Mouse (Mus musculus) gastrocnemius, adult 18-20 months (tissue): ENCODE data around the gene Fndc7. TPM values are rescaled to one million over a fixed set of nuclear protein-coding genes. Genes with fewer than 3 reads are reported as not detected.
"Not testable (repeated sequence)": the region's sequence is repeated elsewhere in the genome, so short reads cannot be mapped to it uniquely, and the experiment has no call there.

Experiments used
- DNase-seq: peaks from one replicate; pipeline ENCODE4 v3.0.0; 2021; ENCODE audit warnings: low spot score
- total RNA-seq, 2 experiments: library from RNA; stranded (reverse); gene quantifications; 2 replicates each; pipeline ENCODE4 v1.2.3; 2021

Fndc7 gene
- total RNA-seq, 2 experiments from 2014 or later: not detected

DNA sequence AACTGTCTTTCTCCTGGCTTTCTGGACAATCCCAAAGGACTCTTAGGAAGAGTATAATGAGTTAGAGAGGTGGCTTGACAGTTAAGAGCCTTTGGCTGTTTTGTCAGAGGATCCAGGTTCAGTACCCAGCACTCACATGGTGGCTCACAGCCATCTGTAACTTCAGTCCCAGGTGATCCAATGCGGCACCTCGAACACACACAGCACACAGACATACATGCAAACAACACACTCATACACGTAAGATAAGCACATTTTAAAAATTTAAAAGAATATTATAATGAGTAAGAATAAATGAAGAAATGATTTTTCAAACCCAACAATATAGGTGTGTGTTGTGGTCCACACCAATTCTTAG, 2.2 kb downstream of the Fndc7 start:
- DNase-seq: no peak

DNA sequence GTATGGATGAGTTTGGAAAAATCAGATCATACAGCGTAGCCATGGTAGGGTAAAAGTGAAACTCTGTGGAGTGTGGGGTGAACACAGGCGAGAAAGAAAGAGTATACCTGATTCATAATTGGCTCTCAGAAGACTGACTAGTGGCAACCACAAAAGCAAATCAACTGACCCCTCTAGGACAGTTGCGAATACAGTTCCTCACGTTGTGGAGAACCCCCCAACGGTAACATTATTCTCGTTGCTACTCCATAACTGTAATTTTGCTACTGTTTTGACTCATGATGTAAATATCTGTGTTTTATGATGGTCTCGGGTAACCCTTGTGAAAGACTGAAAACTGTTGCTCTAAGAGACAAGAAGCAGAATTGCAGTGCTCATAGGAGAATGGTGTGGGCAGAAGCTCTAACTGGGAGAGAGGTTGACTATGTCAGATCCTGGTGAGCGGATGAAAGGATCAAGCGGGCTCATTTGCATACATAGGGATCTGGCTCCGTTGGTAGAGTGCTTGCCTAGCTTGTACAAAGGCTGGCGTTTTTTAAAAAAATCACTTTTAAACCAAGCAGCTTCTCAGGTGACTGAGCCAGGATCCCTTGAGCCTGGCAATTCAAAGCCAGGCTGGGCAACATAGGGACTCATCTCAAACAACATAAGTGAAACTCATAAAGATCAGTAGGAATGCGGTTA, 2.7 kb downstream of the Fndc7 start:
- DNase-seq: no peak

DNA sequence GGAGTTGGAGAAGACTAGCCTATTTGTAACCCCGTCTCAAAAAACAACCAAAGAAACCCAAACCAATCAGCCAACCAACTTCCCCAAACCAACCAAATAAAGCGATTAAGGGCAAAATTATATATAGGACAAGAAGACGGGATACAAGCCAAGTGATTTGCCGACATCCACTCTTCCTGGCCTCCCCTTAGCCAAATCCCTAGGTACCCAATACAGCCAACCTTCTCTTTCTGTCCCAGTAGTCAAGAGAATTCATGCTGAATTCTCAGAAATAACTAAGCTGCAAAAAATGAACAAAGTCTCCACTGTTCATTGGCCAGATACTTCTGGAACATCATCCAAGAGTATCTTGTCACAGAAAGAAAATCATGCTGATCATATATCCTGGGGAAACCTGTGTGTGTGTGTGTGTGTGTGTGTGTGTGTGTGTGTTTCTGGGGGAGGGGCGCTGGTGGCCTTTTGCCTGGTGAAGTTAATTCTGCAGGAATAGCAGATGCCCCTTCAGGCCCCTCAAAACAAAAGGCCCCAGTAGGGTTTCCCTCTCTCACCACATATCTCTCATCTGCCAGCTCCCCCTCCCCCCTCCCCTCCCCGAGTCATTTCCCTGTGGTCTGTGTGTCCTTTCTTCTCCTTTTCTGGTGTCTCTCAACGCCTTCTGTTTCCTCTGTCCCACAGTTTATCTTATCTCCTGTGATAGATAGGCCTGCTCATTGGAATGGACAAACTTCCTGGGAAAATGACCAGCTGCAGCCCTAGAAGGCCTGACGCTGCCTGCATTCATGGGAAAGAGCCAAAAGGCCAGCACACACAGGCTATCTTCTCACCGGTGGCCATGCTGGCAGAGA, 3.9 kb downstream of the Fndc7 start:
- no peak for DNase-seq

DNA sequence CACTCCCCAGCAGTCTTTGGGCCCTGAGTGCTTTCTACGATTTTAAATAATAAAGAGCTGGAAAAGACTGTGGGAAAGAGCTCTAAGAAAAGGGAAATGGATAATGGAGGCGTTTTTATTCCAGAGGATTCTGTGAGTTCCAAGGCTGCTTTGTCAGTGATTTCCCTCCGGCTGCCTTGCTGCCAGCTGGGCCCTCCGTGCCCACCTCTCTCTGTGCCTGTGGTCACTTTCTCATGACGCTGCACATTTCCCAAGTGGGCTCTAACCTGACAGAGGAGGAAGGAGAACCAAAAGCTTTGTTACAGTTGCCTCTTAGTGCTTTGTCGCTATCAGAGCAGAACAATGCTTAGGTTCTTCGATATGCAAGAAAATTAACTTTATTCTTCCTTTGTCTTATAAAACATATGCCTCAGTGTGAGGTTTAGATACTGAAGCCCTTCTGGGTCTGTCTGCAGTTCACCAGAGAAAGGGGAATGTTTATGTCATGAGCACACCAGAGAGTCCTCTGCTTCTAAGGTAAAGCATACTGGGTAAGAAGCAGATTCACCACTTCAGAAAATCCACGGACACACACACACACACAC, 5.0 kb downstream of the Fndc7 start:
- DNase-seq: no peak

DNA sequence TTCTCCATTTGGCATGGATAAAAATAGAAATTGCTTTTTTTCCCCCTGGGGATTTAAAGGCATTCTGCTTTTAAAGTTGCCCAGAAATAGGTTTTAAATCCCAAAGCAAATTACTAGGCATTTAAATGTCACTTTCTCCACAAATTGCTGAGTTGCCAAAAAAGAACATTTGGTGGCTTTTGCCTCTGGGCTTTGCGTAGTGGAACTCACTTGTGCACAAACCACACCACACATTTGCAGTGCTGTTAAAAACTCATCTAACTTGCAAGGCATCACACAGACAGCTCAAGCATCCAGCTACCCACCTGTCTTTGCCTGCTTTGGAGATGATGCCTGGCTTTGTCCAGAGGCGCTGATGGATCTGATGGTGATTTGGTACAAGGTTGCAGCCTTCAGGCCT, 6.7 kb downstream of the Fndc7 start:
- DNase-seq: no peak

DNA sequence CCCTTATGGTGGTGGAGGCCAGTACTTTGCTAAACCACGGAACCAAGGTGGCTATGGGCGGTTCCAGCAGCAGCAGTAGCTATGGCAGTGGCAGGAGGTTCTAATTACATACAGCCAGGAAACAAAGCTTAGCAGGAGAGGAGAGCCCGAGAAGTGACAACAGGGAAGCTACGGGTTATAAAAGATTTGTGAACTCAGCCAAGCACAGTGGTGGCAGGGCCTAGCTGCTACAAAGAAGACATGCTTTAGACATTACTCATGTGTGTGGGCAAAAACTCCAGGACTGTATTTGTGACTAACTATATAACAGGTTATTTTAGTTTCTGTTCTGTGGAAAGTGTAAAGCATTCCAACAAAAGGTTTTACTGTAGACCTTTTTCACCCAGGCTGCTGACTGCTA, 7.9 kb downstream of the Fndc7 start:
- DNase-seq: not testable (repeated sequence)

DNA sequence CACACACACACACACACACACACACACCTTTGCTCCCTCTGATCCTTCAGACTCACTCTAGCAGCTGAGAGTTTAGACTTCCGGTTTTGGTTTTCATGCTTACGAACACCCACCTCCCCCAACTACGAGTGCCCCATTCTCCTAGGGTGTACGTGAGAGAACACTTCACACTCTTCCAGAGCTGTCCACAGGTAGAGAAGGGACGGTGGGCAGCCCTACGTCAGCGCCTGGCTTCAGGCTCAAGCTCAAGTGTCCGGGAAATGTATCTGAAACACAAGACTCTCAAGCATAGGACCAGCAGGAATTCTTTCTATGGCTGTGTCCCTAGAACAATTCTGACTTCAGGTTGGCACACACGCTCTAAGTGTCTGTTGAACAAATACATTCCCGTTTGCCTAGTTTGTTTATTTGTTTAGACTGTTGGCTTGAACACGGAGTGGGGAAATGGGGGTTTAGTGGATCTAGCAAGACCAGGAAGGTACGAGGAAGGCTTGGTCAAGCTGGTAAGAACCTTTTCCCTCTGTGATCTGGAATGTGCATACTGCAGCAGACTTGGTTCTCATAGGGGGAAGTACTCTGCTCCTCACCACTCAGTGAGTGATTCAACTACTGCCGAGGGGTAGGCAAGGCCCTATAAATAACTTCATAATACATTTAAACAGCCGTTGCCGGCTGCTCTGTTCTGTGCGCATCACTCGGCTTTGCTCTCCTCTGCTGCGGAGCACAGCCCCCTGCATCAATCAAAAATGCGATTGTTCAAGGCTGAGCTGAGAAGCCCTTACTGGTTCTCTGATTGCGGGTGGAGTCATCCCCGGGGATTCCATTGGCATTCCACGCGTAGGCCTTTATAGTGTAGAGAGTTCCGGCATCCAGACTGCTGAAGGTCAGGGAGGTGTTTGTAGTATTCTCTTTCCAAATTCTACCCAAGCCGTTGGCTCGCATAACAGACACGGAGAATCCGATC, 9.0 kb downstream of the Fndc7 start:
- DNase-seq: no peak

DNA sequence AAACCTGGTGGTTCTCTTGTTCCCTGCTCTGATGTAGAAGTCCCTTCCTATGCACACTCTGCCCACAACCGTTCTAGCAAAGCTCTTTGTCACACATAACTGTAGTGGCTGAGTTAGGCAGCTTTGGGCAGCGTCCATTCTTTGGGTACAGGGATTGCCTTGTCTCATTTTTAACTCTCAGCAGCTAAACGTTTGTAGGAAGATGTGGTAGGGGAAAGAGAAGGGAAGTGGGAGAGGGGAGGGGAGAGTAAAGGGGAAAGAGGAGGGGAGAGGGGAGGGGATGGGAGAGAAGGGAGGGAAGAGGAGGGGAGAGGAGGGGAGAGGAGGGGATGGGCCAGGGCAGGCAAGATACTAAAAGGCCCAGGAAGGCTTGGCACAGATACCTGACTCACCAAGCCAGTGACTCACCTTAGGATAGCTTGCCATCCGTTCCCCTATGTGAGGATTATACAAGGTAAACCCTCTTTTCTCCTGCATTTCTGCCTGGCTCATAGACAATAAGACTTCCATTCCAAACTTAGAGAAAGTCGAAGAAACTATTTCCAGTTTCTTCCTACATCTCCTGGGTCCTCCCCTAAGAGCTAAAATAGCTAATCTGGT, 9.9 kb downstream of the Fndc7 start:
- no peak for DNase-seq

DNA sequence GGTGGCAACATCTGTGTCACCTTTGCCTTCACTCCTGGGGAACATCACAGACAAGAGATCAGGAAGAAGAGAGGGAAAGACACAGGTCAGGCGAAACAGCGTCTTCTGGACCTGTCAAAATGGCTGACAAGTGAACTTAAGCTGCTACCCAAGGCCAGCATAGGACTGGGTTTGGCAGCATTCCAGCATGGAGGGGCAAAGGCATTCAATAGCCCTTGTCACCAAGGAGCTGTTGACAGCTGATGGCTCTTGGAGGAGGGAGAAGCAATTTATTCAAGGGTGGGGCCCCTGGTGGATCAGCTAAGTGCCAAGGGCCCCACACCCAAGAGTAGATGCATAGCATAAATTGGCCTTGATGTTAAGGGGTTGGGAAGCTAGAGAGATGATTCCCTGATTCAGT, 10.7 kb downstream of the Fndc7 start:
- no peak for DNase-seq

DNA sequence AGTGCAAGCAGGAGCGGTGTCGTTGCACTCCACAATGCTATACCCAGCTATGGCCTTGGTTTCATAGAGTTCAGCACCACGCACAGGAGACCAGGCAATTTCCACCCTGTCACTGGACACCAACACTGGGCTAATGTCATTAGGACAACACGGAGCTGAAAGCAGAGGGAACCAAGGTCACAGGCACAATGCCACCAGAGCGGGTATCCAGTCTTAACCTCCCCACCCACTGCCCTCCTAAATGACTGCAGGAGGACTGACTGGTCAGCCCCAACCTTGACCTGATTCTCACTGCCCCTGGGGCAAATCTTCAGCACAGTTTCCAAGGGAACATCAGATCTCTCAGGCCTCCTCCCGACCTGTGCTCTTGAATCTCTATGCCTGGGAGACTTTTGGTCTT, 19.2 kb downstream of the Fndc7 start:
- no peak for DNase-seq

DNA sequence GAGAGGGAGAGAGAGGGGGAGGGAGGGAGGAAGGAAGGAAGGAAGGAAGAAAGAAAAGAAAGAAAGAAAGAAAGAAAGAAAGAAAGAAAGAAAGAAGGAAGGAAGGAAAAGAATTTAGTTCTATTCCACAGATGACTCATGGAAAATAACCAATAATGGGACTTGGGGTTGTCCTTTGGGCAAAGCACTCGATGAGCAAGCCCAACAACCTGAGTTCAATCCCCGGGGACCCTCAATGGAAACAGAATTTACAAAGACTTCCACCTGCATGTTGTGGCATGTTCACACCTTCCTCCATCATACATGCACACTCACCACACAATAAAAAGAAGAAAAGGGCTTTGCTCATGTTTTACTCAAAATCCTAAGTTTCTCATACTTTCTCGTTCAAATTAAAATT, 22.4 kb downstream of the Fndc7 start:
- DNase-seq: no peak

DNA sequence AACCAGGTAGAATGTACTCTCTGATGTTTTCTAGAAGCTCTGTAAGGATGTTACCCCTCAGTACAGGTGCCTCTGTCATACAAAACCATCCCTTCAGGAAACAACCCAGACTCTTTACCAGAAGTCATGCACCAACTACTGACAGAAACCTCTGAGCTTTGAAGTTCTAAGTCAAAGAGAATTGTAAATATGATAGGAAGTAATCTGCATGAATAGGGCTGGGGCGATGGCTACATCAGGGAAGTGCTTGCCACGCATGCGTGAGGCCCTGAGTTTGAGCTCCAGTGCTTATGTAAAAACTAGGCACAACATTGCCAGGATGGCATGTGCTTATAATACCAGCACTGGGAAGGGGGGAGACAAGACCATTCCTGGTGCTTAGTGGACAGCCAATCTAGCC, 24.1 kb downstream of the Fndc7 start:
- no peak for DNase-seq

DNA sequence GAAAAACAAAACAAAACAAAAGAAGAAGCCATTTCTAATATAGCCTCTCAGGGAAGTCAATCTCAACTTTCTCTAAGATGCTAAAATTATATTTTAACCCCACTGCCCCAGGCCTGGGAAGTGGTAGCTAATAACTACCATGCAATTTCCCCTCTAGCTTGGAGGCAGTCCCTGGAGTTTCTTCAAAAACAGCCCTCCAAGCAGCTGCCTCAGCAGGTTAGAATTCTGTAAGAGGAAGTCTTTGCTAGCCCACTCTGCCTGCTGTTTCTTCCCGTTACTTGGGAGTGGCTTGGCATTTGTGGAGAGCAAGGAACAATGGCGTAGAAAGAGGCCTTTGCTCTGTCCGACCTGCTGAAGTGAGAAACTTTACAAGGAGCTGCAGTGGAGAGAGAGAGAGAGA, 24.7 kb downstream of the Fndc7 start:
- no peak for DNase-seq

DNA sequence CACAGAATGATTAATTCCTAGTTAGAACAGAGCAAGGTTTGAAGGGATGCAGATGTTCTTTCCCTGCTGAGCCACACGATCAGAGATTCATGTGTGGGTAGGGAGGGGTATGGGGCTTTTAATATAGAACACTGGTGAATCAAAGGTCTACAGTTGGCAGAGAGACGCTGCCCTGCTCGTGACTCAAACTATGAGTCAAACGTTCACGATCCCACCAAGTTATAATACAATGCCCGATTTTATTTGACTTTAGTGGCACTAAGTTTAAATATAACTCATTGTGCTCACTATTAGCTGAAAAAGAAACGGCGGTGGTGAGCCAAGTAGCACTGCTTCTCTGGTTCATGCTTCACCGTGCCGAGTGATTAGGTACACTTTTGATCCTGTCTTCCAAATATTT, 26.7 kb downstream of the Fndc7 start:
- no peak for DNase-seq

DNA sequence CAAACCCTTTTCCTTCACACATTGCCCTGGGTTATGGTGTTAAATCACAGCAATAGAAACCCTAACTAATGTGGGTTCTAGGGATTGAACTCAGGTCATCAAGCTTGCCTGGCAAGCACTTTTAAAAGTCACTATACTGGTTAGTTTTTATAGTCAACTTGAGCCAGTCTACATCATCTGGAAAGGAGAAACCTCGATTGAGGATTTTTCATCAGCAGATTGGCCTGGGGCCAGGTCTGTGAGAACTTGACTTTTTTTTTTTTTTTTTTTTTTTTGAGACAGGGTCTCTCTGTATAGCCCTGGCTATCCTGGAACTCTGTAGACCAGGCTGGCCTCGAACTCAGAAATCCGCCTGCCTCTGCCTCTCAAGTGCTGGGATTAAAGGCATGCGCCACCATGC, 27.5 kb downstream of the Fndc7 start:
- not testable (repeated sequence) for DNase-seq

DNA sequence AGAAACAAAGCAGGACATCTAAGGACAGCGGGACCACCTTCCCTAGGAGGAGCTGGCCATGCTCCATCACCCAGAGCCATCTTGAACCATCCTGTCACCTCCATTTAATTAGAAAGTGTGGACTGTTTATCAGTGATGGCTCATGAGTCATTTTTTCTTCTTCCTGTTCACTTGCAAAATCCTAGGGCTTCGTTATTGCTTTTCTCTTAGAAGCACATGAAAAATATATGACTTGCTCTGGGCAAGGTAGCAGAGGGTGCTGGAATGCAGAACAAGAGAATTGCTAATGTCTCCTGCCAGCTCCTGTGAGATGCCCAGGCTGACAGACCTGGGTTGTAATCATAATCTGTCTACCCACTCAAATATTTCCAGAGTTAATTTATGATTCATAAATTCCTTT, 29.0 kb downstream of the Fndc7 start:
- DNase-seq: no peak

DNA sequence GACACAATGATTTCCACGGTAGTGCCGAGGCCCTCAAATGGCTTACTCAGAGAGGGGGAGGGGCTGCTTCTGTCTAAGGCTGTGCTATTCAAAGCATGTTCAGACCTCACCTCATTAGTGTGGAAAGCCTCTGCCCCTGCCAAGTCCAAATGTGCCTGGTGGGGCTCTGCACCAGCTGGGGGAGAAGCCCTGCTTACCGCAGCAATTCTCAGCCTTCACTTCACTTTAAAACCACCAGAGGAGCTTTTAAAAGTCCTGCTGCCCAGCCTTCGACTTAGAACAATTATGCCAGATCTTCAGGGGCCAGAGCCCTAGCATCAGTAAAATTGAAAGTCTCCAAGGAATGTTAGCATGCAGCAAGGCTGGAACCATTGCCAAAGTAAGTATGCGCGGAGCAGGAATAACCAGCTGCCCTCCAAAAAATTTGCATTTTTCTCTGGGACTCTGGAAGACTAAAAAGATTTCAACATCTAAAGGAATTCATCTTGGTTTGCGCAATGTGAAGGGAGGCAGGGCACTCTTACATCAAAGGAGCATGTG, 31.5 kb downstream of the Fndc7 start:
- DNase-seq: peak; percentile 41

DNA sequence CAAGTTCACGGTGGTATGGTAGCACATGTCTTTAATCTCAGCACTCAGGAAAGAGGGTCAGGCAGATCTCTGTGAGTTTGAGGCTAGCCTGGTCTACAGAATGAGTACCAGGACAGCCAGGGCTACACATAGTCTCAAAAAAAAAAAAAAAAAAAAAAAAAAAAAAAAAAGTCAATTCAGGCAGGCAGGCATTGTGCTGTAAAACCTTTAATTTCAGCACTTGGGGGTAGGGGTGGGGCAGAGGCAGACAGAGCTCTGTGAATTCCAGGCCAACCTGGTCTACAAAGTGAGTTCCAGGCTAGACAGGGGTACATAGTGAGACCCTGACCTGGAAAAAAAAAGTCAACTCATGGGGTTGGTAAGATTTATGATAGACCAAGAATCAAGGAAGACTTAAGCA, 32.1 kb downstream of the Fndc7 start:
- no peak for DNase-seq

DNA sequence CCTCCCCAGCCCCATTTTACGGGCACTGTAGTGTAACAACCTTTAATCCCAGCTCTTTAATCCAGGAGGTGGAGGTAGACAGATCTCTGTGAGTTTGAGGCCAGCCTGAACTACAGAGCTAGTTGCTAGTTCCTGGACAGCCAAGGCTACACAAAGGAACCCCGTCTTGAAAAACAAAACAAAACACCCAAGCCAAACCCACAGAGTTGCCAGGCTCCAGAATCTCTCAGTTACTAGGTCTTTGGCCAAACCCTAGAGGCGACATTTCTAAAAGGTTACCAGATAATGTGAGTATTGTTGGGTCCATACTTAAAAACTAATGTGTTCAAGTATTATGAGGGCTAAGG, 32.7 kb downstream of the Fndc7 start:
- no peak for DNase-seq

DNA sequence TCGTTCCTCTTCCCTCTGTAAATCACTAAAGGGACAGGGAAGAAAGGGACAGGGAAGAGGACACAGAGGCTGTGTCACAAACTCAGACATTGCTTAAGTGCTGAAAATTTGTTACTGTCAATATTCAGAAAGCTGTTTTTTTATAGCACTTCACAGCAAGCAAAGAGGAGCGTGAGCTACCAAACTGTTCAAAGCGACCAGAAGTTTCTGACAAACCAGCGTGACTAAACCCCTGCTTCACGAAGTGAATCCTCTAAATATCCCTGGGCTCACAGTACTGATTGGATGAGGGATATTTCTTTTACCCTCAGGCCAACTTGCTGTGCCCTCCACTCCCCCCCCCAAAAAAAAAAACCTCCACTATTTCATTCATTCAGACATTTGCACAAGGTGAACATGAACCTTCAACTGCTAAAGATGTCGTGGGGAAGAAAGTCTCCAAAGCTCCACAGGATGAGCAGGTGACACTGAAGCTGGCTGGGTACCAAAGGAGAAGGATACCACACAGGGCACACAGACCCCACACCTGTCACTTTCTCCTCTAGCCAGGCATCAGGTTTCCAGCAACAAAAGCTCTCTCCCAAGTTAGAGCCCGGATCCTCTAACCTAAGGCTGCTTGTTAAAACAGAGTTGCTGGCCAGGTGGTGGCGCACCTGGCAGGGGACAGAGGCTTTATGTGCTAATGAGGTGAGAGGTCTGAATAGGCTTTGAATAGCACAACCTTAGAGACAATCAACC, 33.3 kb downstream of the Fndc7 start:
- no peak for DNase-seq
